Mouse (Mus musculus) bone marrow, adult 2 months (tissue): ENCODE results near the gene Casc3.

Experiments
- CTCF ChIP-seq: fragments of 200-500 bp; IDR thresholded peaks from 2 replicates; pipeline ENCODE4 v1.5.1; 2011; ENCODE audit warnings: low read length, control low read depth; ENCODE audit not compliant: control insufficient read depth, insufficient read depth
- POLR2A ChIP-seq: fragments of 200-500 bp; IDR thresholded peaks from 2 replicates; pipeline ENCODE4 v1.6.1; 2011; ENCODE audit warnings: low read depth, mild to moderate bottlenecking, control low read depth, low read length, borderline replicate concordance; ENCODE audit not compliant: control insufficient read depth

DNA sequence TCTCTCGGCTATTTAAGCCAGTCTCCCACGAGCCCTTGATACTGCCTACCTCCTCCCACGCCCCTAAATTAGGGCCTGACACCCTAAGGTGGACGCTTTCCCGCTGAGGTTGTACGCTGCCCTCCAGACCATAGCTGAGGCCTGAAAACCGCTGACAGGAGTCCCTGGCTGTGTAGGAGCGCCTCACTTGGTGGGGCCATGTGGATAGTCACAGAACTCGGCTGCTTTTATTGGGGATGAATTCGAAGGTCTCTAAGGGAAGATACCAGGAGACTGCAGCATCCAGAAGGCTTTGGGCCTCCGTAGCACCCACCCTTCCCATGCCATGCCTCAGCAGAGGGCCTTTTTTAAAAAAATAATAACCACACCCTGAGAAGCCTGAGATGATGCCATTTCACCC lies 33.2 kb downstream of the Casc3 start:
- TF ChIP-seq CTCF (no peak), POLR2A (no peak)
